Mouse (Mus musculus) thymus, adult 2 months (tissue): ENCODE results near the gene Hs1bp3. TPM values are rescaled to one million over a fixed set of nuclear protein-coding genes. Genes with fewer than 3 reads are reported as not detected.

Experiments
- DNase-seq: peaks from one replicate; pipeline ENCODE4 v3.0.0; 2021
- H3K27ac ChIP-seq: fragments of 200-500 bp; 2 replicates; pipeline ENCODE4 v1.5.1; 2012; ENCODE audit warnings: low read length, control low read depth; ENCODE audit not compliant: control insufficient read depth, insufficient read depth
- H3K27me3 ChIP-seq: fragments of 200-500 bp; 2 replicates; pipeline ENCODE4 v1.6.1; 2012; ENCODE audit warnings: mild to moderate bottlenecking, low read length, moderate library complexity, mixed read lengths; ENCODE audit not compliant: control insufficient read depth, insufficient read depth
- H3K36me3 ChIP-seq: fragments of 200-500 bp; 2 replicates; pipeline ENCODE4 v1.6.1; 2012; ENCODE audit warnings: mild to moderate bottlenecking, low read length, moderate library complexity; ENCODE audit not compliant: control insufficient read depth, insufficient read depth
- H3K4me1 ChIP-seq: fragments of 200-500 bp; replicated peaks from 2 replicates; pipeline ENCODE4 v1.6.1; 2012; ENCODE audit warnings: low read length; ENCODE audit not compliant: control insufficient read depth, insufficient read depth
- H3K4me3 ChIP-seq: fragments of 200-500 bp; 2 replicates; pipeline ENCODE4 v1.5.1; 2012; ENCODE audit warnings: mild to moderate bottlenecking, low read length, control low read depth, moderate library complexity; ENCODE audit not compliant: control insufficient read depth, insufficient read depth
- CTCF ChIP-seq: fragments of 200-500 bp; IDR thresholded peaks from 2 replicates; pipeline ENCODE4 v1.5.1; 2012; ENCODE audit warnings: mild to moderate bottlenecking, control low read depth, low read length, moderate library complexity, borderline replicate concordance; ENCODE audit not compliant: control insufficient read depth, poor library complexity, insufficient read depth; ENCODE audit errors: extremely low read depth
- POLR2A ChIP-seq: fragments of 200-500 bp; IDR thresholded peaks from 2 replicates; pipeline ENCODE4 v1.6.1; 2012; ENCODE audit warnings: mild to moderate bottlenecking, low read length, control low read depth, moderate library complexity; ENCODE audit not compliant: control insufficient read depth, poor library complexity, insufficient read depth; ENCODE audit errors: extremely low read depth
- WGBS: fragments of 180-500 bp; shearing (Covaris S2); methylation state at CpG from one replicate; pipeline ENCODE4 v1.1.7; 2018; 5-methylcytosine and 5-hydroxymethylcytosine counted together
- polyA plus RNA-seq: library from polyadenylated mRNA; depleted of rRNA; stranded (reverse); fragments of >200 nt; gene quantifications from 2 replicates; pipeline ENCODE4 v1.2.3, GENCODE M21; 2012

Hs1bp3 gene
- polyA plus RNA-seq, 1 experiment = 14.3 TPM

DNA sequence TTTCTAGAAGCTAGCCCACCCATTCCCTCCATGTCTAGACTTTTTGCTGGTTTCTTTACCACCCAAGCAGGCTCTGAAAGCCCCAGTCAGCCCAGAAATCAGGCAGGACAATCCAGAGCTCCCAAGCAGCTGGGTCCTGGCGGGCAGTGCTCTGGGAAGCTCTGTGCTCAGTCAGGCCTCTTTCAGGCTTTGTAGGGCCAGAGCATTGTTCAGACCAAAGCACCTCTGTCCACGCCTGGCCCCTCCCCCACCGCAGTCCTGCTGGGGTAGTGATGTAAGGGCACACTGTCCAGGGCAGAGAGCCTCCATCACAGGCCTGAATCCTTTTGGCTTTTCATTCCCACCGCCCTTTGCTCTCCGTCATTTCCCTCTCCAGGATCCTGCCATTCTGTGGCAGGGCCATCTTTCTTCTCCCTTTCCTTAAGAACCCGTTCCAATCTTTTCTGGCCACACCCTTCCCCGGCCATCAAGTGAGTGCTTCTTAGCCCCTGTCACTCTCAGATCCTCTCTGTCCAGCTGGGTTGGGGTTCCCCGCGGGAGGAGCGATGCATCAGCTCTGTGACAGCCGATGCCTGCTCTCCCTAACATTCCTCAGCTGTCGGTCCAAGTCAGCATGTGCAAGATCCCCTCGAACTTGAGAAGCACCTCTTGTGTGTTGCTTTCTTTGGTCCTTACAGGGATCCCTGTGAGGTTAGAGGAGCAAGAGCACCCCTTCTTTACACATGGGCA is 26.5 kb downstream of the Hs1bp3 start:
- Histone ChIP-seq H3K4me3 (no peak overlapping the region), H3K4me1 (peaks cover 4% of the 10 kb centered on the region), H3K27me3 (no peaks in the 10 kb centered on the region), H3K27ac (no peak overlapping the region), H3K36me3 (no peaks in the 10 kb centered on the region)
- no peak for TF ChIP-seq POLR2A
- TF ChIP-seq CTCF = no peak
- no peak for DNase-seq
- WGBS = 93% methylated on average over 13 of the region's 13 CpGs

DNA sequence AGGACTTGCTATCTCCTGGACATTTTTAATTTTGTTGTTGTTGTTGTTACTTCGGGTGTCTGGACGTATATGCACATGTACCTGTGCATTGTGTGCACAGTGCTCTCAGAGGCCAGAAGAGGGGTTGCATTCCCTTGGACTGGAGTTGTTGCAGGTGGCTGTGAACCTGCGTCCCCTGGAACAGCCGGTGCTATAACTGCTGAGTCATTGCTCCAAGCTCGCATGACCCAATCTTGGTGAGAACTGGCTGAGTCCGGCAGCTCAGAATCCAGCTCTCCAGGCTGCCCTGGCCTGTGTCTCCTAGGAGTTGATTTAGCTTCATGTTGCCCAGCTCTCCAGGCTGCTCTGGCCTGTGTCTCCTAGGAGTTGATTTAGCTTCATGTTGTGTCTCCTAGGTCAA is 27.8 kb downstream of the Hs1bp3 start:
- Histone ChIP-seq H3K27me3 (no peaks in the 10 kb centered on the region), H3K27ac (no peak overlapping the region), H3K36me3 (no peaks in the 10 kb centered on the region), H3K4me1 (peaks cover 11% of the 10 kb centered on the region), H3K4me3 (no peak overlapping the region)
- whole genome bisulfite sequencing = 83% methylated on average over 6 of the region's 6 CpGs
- no peak for TF ChIP-seq CTCF
- no peak for TF ChIP-seq POLR2A
- DNase-seq = no peak

DNA sequence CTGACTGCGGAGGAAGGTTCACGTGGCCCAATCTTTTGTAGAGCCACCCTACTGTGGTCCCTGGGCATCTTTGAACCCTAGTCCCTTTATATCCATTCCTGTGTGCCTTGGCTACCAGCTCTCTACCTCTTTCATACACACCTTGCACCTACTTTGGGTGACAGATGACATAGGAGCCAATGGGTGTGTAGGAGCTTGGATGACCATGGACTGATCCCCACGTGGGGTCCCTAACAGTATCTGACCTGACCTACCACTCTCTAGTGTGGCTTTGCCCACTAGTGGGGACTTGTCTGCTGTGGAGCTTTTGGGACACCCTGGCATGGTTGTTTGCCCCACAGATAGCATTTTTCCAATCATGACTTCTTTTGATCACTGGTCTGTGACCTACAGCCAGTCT is 30.1 kb downstream of the Hs1bp3 start:
- 96% methylated on average over 3 of the region's 3 CpGs for WGBS
- DNase-seq = no peak
- Histone ChIP-seq H3K4me1 (peaks cover 16% of the 10 kb centered on the region), H3K27me3 (no peaks in the 10 kb centered on the region), H3K4me3 (no peak overlapping the region), H3K27ac (no peak overlapping the region), H3K36me3 (no peaks in the 10 kb centered on the region)
- TF ChIP-seq CTCF = no peak
- no peak for TF ChIP-seq POLR2A

DNA sequence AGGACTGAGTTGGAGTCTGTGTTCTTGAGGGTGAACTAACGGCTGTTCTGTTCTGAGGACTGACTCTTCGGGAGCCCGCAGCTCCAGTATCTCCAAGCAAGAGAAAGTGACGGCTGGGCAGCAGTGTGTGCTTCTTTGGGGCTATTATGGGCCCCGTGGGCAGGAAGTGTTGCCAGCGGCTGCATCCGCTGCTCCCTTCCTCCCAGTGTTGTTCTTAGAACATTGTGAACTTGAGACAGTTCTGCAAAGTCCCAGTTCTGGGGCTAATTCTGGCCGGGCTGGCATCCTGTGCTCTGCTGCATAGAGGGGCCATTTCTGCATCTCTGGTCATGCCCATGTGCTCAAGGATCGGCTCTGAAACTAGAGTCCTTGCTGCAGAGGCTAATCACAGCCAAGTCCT is 31.7 kb downstream of the Hs1bp3 start:
- Histone ChIP-seq H3K27me3 (no peaks in the 10 kb centered on the region), H3K36me3 (no peaks in the 10 kb centered on the region), H3K27ac (no peak overlapping the region), H3K4me1 (peaks cover 19% of the 10 kb centered on the region), H3K4me3 (no peak overlapping the region)
- 6% methylated on average over 9 of the region's 9 CpGs for WGBS
- no peak for DNase-seq
- TF ChIP-seq POLR2A (no peak), CTCF (no peak)

DNA sequence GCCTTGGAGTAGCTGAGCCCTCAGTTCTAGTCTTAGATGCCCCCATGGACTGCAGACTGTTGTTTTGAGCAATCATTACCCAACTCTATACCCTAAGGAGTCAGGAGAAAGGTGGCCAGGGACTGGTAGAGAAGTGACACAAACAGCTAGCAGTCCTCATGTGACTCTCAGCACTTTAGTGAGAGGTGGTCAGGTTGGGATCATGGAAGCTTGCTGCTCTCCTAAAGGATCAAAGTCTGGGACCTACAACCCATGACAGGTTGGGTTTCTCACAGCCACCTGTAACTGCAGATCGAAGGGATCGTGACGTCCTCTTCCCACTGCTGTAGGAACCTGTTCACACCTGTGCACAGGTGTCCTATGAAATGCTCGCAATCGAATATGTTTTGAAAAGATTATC is 32.3 kb downstream of the Hs1bp3 start:
- WGBS = 95% methylated on average over 5 of the region's 5 CpGs
- Histone ChIP-seq H3K27me3 (no peaks in the 10 kb centered on the region), H3K27ac (no peak overlapping the region), H3K4me3 (no peak overlapping the region), H3K4me1 (peaks cover 19% of the 10 kb centered on the region), H3K36me3 (no peaks in the 10 kb centered on the region)
- TF ChIP-seq CTCF (no peak), POLR2A (no peak)
- no peak for DNase-seq

DNA sequence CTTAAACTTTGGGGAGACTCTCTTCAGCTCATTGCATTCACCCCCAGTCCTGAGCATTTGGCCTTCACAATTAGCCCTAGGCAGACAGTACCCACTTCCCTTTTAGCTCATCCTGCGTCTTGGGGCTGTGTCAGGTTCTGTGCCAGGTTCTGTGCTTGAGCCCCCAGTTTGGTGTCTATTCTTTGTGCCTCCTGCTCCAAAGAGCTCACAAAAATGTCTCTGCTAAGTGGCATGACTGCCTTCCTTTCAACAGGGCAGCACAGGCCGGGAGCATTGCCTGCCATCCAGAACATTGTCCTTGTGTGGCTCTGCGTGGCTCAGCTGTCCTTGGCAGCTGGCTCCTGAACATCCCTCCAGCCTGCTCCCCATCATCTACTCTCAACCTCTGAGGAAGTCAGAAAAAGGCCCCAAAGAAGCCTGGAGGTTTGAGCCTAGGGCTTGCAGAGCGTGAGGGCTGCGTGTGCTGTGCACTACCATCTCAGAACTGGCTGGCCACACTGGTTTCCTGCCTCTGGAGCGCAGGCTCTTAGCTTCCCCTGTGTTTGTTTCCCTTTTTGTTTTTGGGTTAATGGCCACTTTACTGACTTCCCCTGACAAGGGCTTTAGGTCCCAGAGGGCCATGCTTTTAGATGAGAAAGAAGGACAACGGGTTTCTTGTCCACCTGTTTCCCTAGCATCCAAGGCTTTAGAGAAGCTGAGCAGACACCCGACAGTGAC is 34.7 kb downstream of the Hs1bp3 start:
- WGBS = 26% methylated on average over 8 of the region's 8 CpGs
- DNase-seq = no peak
- peaks cover 22% of the 10 kb centered on the region for H3K4me1 ChIP-seq

More for the DNA sequence above, 34.7 kb downstream of the Hs1bp3 start:
- no peak for TF ChIP-seq POLR2A
- no peak for TF ChIP-seq CTCF
- no peaks in the 10 kb centered on the region for H3K36me3 ChIP-seq
- no peak overlapping the region for H3K4me3 ChIP-seq
- H3K27ac ChIP-seq = no peak overlapping the region
- no peaks in the 10 kb centered on the region for H3K27me3 ChIP-seq
